ENCODE assay signal across 10 mouse cellular contexts in the genomic region with DNA sequence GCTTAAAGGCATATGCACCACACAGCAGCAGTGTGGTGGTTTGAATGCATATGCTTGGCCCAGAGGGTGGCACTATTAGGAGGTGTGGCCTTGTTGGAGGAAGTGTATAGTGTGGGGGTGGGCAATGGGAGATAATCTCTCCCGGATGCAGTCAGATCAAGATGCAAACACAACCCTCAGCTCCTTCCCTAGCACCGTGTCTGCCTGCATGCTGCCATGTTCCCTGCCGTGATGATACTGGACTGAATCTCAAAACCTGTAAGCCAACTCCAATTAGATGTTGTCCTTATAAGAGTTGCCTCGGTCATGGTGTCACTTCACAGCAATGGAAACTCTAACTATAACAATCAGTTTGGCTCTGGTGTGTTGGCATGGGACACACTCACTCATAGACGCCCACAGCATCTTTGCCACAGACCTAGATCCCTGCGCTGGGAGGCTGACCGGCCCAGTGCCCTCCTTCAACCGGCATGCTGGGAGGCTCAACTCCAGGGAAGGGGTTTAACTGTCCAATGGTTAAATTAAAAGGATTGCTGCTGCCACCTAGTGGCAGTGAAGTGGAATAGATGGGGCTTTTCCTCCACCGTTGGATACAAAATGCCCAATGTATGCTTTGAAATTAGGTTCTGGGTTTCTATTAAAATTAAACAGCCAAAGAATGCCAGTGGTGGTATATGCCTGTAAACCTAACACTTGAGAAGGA. TPM values are rescaled to one million over a fixed set of nuclear protein-coding genes. Genes with fewer than 3 reads are reported as not detected.
DNase-seq lines count a peak whose midpoint lies in the region; ATAC-seq lines count a peak whose summit lies in the region.
"Had no signal": no experiment of that assay in that cellular context is flagged by ENCODE, and none has a peak within 500 bp of the region (broad histone marks: within the 10 kb centered on the region; RNA-seq: fewer than 3 reads in every experiment).

No protein-coding gene starts in this region.

- H3K4me3 ChIP-seq in hindbrain, embryonic 11.5 days (ENCODE audit: low read depth, low read length): no peak overlapping the region
- H3K4me3 ChIP-seq in hindbrain, embryonic 16.5 days (ENCODE audit: low read length): no peak overlapping the region
- no peak overlapping the region for H3K4me3 ChIP-seq in embryonic facial prominence, embryonic 11.5 days (ENCODE audit: low read depth, low read length)
- H3K4me3 ChIP-seq in liver, embryonic 13.5 days (replicated peaks): no peak overlapping the region
- H3K4me3 ChIP-seq: embryonic facial prominence, embryonic 13.5 days had no signal

- ATAC-seq in hindbrain, embryonic 11.5 days (ENCODE audit: low FRiP score): no peak
- ATAC-seq in hindbrain, embryonic 16.5 days: no peak
- ATAC-seq in activated CD4-positive, CD25-positive, alpha-beta regulatory T cell, adult 4 months: peak; percentile 24
- no peak for ATAC-seq in embryonic facial prominence, embryonic 11.5 days (replicated peaks; ENCODE audit: insufficient number of reproducible peaks, low FRiP score, low TSS enrichment, low read depth)
- no peak for ATAC-seq in liver, embryonic 13.5 days (ENCODE audit: low read depth)
- ATAC-seq in frontal cortex, adult (ENCODE audit: low TSS enrichment): no peak

- peaks cover 3% of the 10 kb centered on the region; the same call in 1 of the 2 replicates for H3K4me1 ChIP-seq in hindbrain, embryonic 11.5 days (replicated peaks; ENCODE audit: control insufficient read depth, insufficient read depth, low read length)
- H3K4me1 ChIP-seq in hindbrain, embryonic 16.5 days (ENCODE audit: control insufficient read depth, insufficient read depth, low read depth, low read length): peaks cover 11% of the 10 kb centered on the region
- H3K4me1 ChIP-seq in embryonic facial prominence, embryonic 11.5 days (ENCODE audit: control insufficient read depth, insufficient read depth, low read length): no peaks in the 10 kb centered on the region
- H3K4me1 ChIP-seq in liver, embryonic 13.5 days (replicated peaks): peaks cover 31% of the 10 kb centered on the region

- H3K27ac ChIP-seq in hindbrain, embryonic 11.5 days (ENCODE audit: low read depth, low read length): no peak overlapping the region
- no peak overlapping the region for H3K27ac ChIP-seq in hindbrain, embryonic 16.5 days (ENCODE audit: low read depth, low read length)
- H3K27ac ChIP-seq in embryonic facial prominence, embryonic 11.5 days (replicated peaks; ENCODE audit: low read depth, low read length): no peak overlapping the region
- no peak overlapping the region for H3K27ac ChIP-seq in liver, embryonic 13.5 days
- H3K27ac ChIP-seq: embryonic facial prominence, embryonic 13.5 days had no signal

- DNase-seq in hindbrain, embryonic 11.5 days (ENCODE audit: low spot score): peak; percentile 69
- peak; percentile 77 for DNase-seq in CD4-positive, CD25-positive, alpha-beta regulatory T cell, adult 2 months (ENCODE audit: low read depth, low spot score)
- DNase-seq in embryonic facial prominence, embryonic 11.5 days (ENCODE audit: low spot score): peak; percentile 76
- DNase-seq in liver, embryonic 13.5 days: peak; percentile 13
- peak; percentile 62 for DNase-seq in retina, postnatal 7 days (ENCODE audit: low read depth, low spot score)

- WGBS in hindbrain, embryonic 11.5 days: 30% methylated on average over 9 of the region's 9 CpGs
- 32% methylated on average over 9 of the region's 9 CpGs for WGBS in hindbrain, embryonic 16.5 days
- 28% methylated on average over 9 of the region's 9 CpGs for WGBS in embryonic facial prominence, embryonic 11.5 days
- 16% methylated on average over 9 of the region's 9 CpGs for WGBS in liver, embryonic 13.5 days (ENCODE audit: insufficient replicate concordance)

- H3K9ac ChIP-seq in hindbrain, embryonic 11.5 days (ENCODE audit: low read depth, low read length): no peak overlapping the region
- H3K9ac ChIP-seq in hindbrain, embryonic 16.5 days (ENCODE audit: low read depth, low read length): no peak overlapping the region
- no peak overlapping the region for H3K9ac ChIP-seq in embryonic facial prominence, embryonic 11.5 days (replicated peaks; ENCODE audit: low read length)
- no peak overlapping the region for H3K9ac ChIP-seq in liver, embryonic 13.5 days
- H3K9ac ChIP-seq: embryonic facial prominence, embryonic 13.5 days had no signal

- no peaks in the 10 kb centered on the region for H3K9me3 ChIP-seq in hindbrain, embryonic 11.5 days (ENCODE audit: control insufficient read depth, low read length)
- no peaks in the 10 kb centered on the region for H3K9me3 ChIP-seq in hindbrain, embryonic 16.5 days (ENCODE audit: control insufficient read depth, low read length)
- no peaks in the 10 kb centered on the region for H3K9me3 ChIP-seq in embryonic facial prominence, embryonic 11.5 days (replicated peaks; ENCODE audit: control insufficient read depth, low read length)
- no peaks in the 10 kb centered on the region for H3K9me3 ChIP-seq in liver, embryonic 13.5 days (replicated peaks)
- H3K9me3 ChIP-seq: embryonic facial prominence, embryonic 13.5 days had no signal

- no peaks in the 10 kb centered on the region; the same call in 1 of the 2 replicates for H3K27me3 ChIP-seq in hindbrain, embryonic 11.5 days (ENCODE audit: control insufficient read depth, insufficient read depth, low read length)
- no peaks in the 10 kb centered on the region for H3K27me3 ChIP-seq in hindbrain, embryonic 16.5 days (replicated peaks; ENCODE audit: control insufficient read depth, insufficient read depth, low read length)
- no peaks in the 10 kb centered on the region for H3K27me3 ChIP-seq in embryonic facial prominence, embryonic 11.5 days (ENCODE audit: control insufficient read depth, insufficient read depth, low read length)
- H3K27me3 ChIP-seq in liver, embryonic 13.5 days: no peaks in the 10 kb centered on the region
- H3K27me3 ChIP-seq: embryonic facial prominence, embryonic 13.5 days had no signal

- H3K4me2 ChIP-seq in hindbrain, embryonic 11.5 days (replicated peaks; ENCODE audit: low read depth, low read length): no peak overlapping the region
- no peak overlapping the region for H3K4me2 ChIP-seq in hindbrain, embryonic 16.5 days (ENCODE audit: low read length)
- no peak overlapping the region for H3K4me2 ChIP-seq in embryonic facial prominence, embryonic 11.5 days (ENCODE audit: low read depth, low read length)
- H3K4me2 ChIP-seq in liver, embryonic 13.5 days: 0 out of 2 replicates have a peak overlapping the region, but pooled peaks have one; percentile 14
- H3K4me2 ChIP-seq: embryonic facial prominence, embryonic 13.5 days had no signal

- H3K36me3 ChIP-seq in hindbrain, embryonic 11.5 days (ENCODE audit: control insufficient read depth, insufficient read depth, low read length): no peaks in the 10 kb centered on the region
- H3K36me3 ChIP-seq in hindbrain, embryonic 16.5 days (ENCODE audit: control insufficient read depth, insufficient read depth, low read length): peaks cover 17% of the 10 kb centered on the region
- no peaks in the 10 kb centered on the region for H3K36me3 ChIP-seq in embryonic facial prominence, embryonic 11.5 days (replicated peaks; ENCODE audit: control insufficient read depth, insufficient read depth, low read depth, low read length)
- H3K36me3 ChIP-seq in liver, embryonic 13.5 days: 0 out of 2 replicates have a peak, but pooled peaks cover 5% of the 10 kb centered on the region
- H3K36me3 ChIP-seq: embryonic facial prominence, embryonic 13.5 days had no signal

RNA-seq across cellular contexts. Expression of a gene that starts 2.5 kb away (rescaled TPM):
- 122 and 129 TPM in 2 replicates for polyA plus RNA-seq in hindbrain, embryonic 11.5 days (2014; fragmentation: Nextera tagmentation; extraction: Ambion mirVana)
- polyA plus RNA-seq in hindbrain, embryonic 16.5 days (2015; fragmentation: Nextera tagmentation; extraction: Ambion mirVana): 345 and 404 TPM in 2 replicates
- 100 to 1,000 TPM; 190 to 202 TPM for polyA plus RNA-seq in activated CD4-positive, CD25-positive, alpha-beta regulatory T cell, adult 4 months (2017; shearing (Covaris generic))
- 75.9 and 92.5 TPM in 2 replicates for polyA plus RNA-seq in embryonic facial prominence, embryonic 11.5 days (2014; fragmentation: Nextera tagmentation; extraction: Ambion mirVana)
- 56.4 and 59.5 TPM in 2 replicates for polyA plus RNA-seq in liver, embryonic 13.5 days (2015; fragmentation: Nextera tagmentation; extraction: Ambion mirVana)

RNA-seq across cellular contexts. Expression of a gene that starts 30.7 kb away (rescaled TPM):
- 40.1 and 48.8 TPM in 2 replicates for polyA plus RNA-seq in hindbrain, embryonic 11.5 days (2014; fragmentation: Nextera tagmentation; extraction: Ambion mirVana)
- polyA plus RNA-seq in hindbrain, embryonic 16.5 days (2015; fragmentation: Nextera tagmentation; extraction: Ambion mirVana): 678 and 702 TPM in 2 replicates
- polyA plus RNA-seq in activated CD4-positive, CD25-positive, alpha-beta regulatory T cell, adult 4 months (2017; shearing (Covaris generic)): under 1 TPM; 0.65 to 0.92 TPM
- polyA plus RNA-seq in embryonic facial prominence, embryonic 11.5 days (2014; fragmentation: Nextera tagmentation; extraction: Ambion mirVana): 6.8 and 8.5 TPM in 2 replicates
- 0.82 and 0.87 TPM in 2 replicates for polyA plus RNA-seq in liver, embryonic 13.5 days (2015; fragmentation: Nextera tagmentation; extraction: Ambion mirVana)

RNA-seq across cellular contexts. Expression of a gene that starts 30.8 kb away (rescaled TPM):
- polyA plus RNA-seq in hindbrain, embryonic 11.5 days (2014; fragmentation: Nextera tagmentation; extraction: Ambion mirVana): 4.7 and 6.1 TPM in 2 replicates
- polyA plus RNA-seq in hindbrain, embryonic 16.5 days (2015; fragmentation: Nextera tagmentation; extraction: Ambion mirVana): 4.6 and 5.2 TPM in 2 replicates
- not detected for polyA plus RNA-seq in activated CD4-positive, CD25-positive, alpha-beta regulatory T cell, adult 4 months (2017; shearing (Covaris generic))
- 0.36 and 0.79 TPM in 2 replicates for polyA plus RNA-seq in embryonic facial prominence, embryonic 11.5 days (2014; fragmentation: Nextera tagmentation; extraction: Ambion mirVana)
- not detected in 2 replicates for polyA plus RNA-seq in liver, embryonic 13.5 days (2015; fragmentation: Nextera tagmentation; extraction: Ambion mirVana)
- polyA plus RNA-seq: embryonic facial prominence, embryonic 13.5 days; liver, embryonic 16.5 days had no signal

Comparison
In these comparisons a context has a peak if more than half of its experiments do, and no peak if none do; other contexts are left out.
1. RNA of a gene that starts 30.7 kb away (polyA plus RNA-seq): 678 to 702 TPM in hindbrain, embryonic 16.5 days; 40.1 to 48.8 TPM in hindbrain, embryonic 11.5 days, 6.8 to 8.5 TPM in embryonic facial prominence, embryonic 11.5 days, 0.65 to 0.92 TPM in activated CD4-positive, CD25-positive, alpha-beta regulatory T cell, adult 4 months and 0.82 to 0.87 TPM in liver, embryonic 13.5 days; every median in the first group is over 10 times any median in the second.
2. DNase-seq: peak in every context shown above with its lines; median percentile 77 in CD4-positive, CD25-positive, alpha-beta regulatory T cell, adult 2 months; 76 in embryonic facial prominence, embryonic 11.5 days; 69 in hindbrain, embryonic 11.5 days; 62 in retina, postnatal 7 days; 13 in liver, embryonic 13.5 days.